Mouse (Mus musculus) MN1 (cell line): ENCODE data around the gene Kctd15.

Source experiments
- DNase-seq: peaks from one replicate; pipeline ENCODE4 v3.0.0-alpha.2; 2016; ENCODE audit warnings: low spot score

Gene Kctd15

DNA sequence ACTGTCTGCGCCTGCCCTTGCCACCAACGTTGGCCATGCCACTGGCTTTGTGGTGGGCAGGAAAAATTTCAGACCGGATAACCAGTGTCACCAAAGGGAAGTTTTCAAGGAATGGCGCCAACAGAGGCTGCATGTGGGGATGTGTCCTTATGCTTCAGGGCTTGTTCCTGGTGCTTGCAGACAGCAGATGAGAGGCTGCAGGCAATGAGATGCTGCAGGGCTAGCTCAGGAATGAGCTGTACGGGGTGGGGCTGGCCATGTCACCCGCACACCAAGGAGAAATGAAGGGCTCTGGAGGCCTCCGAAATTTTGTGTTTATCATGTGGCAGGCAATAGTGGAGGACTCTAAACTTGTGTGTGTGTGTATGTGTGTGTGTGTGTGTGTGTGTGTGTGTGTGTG, 6.6 kb upstream of the Kctd15 start:
- no peak for DNase-seq

DNA sequence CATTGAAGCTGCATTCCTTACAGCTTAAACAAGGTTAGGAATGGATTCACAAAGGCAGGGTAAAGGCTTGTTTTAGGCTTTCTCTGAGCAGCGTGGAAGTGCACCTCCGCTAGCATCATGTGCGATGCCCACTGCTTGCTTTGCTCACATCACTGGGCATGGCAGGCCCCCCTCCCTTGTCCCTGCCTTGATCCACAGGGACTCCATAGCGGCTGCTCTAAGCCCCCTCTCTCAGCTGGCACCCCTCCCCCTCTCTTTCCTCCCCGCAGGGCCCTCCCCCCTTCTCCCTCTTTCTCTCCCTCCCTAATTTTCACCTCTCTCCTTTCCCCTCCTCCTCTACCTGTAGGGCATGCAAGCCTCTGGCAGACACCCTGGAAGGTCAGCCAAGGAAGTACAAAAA, 5.7 kb upstream of the Kctd15 start:
- no peak for DNase-seq

DNA sequence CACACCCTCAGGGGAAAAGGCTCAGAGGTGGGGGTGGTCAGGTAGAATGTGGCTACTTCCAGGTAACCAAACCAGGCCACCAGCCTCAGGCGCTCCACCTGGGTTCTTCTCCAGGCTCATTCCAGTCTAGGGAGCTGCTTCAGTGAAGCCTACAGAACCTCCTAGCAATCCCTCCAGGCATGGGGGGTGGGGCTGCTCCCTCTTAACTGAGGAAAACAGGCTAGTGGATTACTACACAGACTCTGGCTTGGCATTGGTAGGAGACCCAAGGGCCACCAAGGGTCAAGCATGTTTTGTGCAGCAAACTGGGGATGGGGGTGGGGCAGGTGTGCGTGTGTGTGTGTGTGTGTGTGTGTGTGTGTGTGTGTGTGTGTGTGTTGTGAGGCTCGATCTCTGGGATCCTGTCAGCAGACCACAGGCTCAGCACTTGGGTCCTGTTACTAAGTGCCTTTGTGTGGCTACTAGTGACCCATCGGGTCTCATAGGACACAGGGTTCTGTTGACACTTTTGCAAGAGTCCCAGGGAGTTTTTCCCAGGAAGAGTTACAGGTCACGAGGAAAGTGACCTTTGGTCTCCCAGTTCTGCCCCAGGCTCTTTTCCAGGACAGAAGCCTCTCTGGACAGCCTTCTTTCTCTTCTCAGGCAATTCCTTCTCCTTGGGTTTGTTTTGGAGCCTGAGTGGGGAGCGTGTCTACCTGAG, 3.0 kb upstream of the Kctd15 start:
- no peak for DNase-seq

DNA sequence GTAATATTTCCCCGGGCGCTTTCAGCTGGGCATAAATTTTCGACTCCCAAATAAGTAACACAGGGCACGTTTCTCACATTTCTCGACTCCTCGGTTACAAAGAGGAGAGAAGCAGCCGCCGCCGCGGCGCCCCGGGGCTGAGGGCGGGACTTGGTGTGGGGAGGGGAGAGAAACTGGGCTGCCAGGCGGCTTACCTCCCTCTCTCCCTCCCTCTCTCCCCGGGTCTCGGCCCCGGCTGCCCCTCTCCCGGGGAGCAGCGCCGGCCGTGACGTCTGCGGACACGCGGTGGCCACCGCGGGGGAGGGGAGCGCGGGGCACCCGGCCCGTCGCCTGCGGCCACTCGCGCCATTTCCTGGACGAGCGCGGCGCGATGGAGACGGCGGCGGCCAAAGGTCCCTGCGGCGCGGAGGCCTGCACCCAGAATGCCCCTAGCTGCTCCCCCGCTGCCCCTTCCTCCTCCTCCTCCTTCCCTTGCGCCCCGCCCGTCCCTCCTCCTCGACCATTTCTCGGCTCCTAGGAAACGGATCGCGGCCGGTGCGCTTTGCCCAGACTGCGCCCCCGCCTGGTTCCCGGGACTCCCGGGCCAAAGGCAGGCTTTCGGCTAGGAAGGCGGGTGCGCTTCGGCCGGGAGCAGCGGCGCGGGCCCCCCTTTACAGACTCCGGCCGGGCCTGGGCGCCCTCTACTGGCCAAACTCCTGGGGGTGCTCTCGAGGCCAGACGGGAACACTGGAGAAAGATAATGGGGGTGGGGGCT, 1.3 kb downstream of the Kctd15 start:
- peak; percentile 93 for DNase-seq

DNA sequence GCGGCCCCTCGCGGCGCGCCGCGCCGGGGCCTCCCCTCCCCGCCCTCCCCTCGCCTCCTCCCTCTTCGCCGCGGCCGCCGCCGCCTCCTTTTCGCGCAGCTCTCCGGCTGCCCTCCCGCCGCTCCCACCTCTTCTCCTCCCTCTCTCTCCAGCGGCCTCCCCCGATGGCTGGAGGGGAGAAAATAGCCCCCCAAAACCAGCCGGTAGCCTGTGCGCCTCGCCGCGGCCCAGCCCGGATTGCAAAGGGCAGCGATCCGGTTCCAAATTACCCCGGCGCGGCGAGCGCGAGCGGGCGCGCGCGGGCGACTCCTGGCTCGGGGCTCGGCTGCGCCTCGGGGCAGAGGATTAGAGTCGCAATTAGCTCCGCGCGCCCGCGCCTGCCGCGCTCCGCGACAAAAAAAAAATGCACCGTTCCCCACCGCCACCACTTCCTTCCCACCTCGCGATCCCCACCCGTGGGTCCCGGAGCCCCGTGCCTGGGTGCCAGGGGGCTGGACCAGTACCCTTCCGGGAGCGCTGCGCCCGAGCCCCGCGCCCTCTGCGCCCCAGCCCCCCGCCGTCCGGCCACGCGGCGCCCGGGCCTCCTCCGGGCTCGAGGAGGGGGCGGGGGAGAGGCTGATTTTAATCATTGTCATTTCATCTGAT, 2.0 kb downstream of the Kctd15 start:
- peak; percentile 62 for DNase-seq

DNA sequence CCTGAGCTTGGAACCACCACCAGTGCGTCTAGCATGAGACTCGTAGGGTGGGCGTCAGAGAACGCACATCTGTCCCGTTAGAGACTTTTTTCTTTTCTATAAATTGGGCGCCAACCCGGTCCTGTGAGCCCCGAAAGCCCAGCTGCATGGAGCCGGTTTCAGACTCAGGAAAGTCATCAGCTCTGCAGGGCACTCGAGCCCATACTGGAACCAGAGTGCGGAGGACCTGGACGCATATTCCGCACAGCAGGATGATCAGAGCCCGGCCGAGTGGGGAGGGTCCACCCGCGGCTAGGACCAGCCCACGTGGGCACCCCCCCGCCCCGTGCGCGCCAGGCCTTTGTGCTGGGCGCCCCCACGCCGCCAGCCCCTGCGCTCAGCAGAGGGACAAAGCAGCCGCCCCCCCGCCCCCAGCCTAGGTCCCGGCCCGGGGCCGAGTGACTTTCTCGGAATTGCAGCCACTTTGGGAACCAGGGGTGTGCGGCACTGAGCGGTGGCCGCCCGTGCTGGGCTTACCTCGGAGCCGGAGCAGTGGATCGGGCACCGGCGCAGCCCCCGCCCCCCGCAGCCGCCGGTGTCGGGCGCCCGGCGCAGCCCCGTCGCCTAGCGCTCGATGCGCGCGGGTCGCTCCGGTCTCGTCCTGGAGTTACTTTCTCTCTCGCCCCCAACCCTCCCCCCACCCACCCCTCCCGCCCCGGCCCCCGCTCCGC, 2.6 kb downstream of the Kctd15 start:
- DNase-seq = peak; percentile 54

DNA sequence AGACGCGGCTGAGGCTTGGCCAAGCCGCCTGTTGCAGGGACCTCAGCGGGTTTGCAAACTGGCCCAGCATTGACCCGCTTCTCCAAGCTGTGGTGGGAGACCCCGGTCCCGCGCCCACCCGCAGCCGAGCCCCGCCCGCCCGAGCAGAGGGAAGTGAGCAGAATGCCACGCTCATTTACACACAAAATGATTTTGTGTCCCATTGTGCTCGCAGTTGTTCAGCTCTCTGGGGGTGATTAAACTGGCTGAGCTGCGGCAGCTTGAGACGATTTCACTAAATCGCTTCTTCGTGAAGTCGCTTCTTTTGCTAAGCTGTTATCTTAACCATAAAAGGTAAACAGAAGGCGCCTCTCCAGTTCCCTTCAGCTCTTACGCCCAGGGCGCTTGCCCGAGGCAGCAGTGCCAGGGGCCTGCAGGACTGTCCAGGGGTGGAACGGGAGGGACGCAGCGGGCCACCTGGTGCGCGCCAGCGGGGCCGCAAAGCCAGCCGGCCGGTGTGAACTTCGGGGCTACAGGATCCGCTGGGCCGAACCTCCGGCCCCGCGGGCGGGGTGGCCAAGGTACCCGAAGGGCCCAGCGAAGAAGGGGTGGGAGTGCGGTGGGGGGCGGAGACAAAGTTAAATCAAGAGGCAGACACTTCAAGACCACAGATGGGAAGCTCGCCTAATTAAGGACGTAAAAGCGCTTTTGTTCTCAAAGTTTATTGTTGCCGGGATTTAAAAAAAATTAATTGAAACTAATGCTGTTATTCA, 3.6 kb downstream of the Kctd15 start:
- peak; percentile 42 for DNase-seq

DNA sequence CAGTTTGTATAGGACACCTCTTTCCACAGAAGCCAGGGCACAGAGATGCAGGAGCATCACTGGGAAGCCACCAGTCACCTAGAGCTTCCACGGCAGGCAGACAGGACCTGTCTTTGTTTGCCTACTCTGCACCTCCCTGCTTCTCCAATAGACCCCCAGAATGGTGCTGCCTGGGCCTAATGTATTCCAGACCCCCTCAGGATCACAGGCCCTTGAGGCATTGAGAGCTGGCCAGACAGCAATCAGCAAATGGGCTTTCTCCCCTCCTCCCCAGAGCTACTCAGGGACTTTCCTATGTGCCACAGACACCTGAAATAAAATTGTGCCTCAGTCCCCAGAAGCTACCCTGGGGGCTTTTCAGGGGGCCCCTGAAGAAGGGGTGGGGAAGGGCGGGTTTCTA, 5.2 kb downstream of the Kctd15 start:
- DNase-seq = no peak

DNA sequence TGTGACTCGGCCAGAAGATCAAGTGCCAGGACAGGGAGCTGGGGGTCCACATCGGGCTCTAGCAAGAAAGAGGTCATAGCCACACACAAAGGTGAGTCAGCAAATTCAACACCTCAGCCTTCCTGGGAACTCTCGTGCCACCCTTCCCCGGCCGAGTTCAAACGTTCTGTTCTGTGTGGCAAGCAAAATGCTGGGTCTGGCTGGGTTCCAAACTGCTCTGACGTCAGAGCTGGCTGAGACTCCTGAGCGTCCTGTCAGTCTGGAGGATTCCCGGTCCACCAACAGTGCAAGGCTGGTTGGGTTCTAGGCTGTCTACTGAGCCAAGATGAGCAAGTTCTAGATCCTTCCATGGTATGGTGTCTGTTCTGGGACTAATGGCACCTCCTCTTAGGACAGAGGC, 9.5 kb downstream of the Kctd15 start:
- DNase-seq = peak; percentile 80

DNA sequence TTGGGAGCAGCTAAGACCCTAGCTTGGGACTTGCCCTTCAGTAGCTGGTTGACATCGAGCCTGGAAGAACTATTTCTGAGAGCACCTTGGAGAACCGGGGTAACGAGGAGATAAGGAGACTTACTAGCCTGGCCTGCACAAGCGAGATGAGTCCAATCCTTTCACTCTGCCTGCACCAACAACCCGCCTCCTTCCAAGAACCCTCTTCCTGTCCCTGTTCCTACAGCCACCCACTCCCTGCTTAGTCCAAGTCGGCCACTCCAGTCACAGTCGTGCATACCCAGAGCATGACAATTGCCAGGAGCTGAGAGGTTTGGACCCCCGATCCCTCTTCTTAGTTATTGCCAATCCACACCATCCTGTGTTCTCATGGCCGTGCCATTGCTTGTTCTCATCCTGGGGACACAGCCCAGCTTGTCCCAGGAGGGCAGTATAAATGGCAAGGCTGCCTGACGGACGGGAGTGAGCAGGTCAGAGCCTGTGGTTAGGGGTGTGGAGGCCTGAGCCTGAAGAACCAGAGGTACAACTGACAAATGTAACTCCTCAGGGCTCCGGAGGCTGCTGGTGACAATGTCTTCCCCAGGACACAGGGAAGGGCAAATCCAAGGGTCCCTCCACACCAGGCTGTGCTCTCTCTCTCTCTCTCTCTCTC, 10.3 kb downstream of the Kctd15 start:
- DNase-seq = no peak

DNA sequence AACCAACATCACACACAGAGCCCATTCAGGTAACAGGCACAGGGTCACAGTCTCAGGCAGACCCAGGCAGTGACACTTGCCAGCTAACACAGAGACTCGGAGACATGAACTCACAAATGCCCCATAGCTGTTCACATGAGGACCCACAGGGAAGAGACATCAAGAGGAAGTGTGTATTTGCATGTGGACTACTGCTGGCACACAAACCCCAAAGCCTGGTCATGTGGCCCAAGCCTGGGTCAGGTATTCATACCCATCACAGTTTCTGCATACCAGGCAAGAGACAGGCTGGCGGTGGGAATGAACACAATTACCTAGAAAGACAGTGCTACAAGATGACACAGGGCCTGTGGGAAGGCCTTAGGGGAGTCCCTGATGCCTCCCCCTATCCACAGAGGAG, 10.9 kb downstream of the Kctd15 start:
- DNase-seq = no peak

DNA sequence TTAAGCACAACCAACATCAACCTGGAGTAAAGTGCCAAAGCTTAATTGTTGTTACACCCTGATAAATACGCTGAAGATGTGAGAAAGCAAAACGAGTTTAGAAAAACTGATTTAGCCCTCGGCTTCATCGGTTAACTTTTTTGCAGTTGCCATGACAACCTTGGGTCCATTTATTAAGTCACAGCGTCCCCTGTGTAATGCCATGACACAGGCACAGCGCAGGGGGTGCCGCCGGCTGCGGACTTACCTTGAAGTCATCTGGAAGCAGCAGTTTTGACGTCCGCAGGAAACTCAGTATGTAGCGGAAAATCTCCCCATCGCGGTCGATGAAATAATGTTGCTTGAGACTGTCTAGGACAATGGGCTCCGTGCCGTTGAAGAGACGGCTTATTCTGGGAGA, 11.9 kb downstream of the Kctd15 start:
- DNase-seq = no peak

DNA sequence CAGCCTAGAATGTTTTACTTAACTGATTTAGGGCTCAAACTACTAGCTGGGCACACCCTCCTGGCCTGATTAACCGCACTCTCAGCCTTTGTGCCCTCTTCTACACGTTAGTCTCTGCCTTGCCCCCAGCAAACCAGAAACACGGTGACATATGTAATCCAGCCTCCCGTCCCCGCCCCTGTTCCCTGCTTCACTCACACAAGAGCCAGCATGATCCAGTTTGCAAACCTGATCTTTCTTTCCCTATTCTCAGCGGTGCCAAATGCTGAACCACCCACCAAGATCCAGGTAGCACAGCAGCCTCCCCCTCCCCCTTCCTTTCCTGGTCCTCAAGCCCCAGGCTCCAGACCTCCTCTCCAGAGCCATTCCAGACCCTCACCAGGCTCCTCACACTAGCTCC, 13.2 kb downstream of the Kctd15 start:
- no peak for DNase-seq

DNA sequence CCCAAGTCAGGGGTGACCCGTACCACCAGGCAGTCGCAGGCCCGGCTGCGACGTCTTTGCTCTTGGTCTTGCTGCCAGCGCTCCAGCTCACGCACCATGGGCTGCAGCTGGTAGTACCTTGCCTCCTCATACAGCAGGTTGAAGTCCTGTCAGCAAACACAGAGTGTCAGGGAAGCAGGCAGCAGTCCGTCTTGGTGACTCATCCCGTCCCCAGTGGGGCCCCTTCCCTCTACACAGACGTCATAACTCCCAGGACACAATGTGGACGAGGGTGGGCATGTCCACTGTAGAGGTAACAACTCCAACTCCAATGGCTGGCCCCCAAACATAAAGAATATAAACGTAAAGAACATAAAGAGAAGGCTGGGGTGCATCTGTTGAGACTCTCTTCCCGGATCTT, 14.6 kb downstream of the Kctd15 start:
- DNase-seq = no peak

DNA sequence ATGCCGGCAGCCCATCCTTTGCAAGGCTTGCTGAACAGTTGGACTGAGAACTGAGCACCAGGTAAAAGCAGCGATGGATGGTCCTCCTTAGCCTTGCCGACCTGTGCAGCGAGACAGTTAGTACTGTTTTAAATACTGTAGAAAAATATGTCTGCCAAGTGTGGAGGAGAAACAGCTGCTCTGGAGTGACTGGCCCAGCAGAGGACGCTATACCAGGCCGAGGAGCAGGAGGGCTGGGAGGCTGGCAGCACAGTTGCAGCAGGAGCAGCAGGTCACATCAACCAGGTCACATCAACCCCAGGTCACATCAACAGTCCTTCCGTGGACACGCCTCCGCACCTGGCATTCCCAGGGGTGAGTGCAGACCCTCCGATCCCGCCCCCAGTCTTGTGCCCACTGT, 16.7 kb downstream of the Kctd15 start:
- no peak for DNase-seq

DNA sequence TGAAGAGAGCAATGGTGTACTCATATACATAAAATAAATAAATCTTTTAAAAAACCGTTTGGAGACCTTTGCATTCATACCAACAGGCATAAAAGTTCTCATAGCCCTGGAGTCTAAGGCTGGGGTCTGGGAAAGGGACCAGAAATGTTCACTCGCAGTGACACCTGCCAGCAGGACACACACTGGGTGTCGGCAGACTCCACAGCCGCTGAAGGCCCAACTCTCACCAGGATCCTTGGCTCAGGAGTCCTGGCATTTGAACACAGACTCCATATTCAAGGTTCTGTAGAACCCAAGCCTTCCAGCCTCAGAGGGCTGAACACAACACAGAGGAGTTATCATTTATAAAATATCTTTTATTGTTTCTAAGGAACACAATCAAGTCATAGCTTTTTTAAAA, 19.9 kb downstream of the Kctd15 start:
- no peak for DNase-seq

DNA sequence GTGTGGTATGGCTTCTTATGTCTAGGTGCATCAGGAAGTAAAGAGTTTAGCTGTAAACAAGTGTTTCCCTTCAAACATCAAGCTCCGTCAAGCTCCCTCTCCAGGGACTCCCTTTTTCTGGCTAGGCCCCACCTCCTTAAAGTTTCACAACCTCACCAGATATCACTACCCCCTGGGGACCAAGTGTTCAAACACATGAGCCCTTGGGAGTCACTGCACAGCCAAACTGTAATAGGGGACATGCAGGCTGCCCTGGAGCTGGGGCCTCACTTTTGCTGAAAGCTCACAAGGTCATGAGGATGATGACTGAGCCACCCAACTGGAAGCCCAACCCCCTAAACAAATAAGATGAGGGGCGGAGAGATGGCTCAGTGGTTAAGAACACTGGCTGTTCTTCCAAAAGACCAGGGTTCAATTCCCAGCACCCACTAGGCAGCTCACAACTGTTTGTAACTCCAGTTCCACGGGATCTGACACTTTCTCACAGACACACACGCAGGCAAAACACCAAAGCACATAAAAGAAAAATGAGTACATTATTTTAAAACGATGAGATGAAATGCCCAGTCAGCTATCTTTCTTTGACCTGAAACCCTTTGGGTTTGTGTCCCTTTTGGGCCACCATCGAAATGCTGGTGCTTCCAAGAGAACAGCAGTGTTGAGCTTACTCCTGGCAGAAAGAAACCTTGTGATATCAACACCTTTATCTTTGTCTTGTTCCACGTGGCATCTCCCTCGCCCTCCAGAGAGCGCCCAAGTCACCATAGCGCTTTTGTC, 23.4 kb downstream of the Kctd15 start:
- DNase-seq = no peak

DNA sequence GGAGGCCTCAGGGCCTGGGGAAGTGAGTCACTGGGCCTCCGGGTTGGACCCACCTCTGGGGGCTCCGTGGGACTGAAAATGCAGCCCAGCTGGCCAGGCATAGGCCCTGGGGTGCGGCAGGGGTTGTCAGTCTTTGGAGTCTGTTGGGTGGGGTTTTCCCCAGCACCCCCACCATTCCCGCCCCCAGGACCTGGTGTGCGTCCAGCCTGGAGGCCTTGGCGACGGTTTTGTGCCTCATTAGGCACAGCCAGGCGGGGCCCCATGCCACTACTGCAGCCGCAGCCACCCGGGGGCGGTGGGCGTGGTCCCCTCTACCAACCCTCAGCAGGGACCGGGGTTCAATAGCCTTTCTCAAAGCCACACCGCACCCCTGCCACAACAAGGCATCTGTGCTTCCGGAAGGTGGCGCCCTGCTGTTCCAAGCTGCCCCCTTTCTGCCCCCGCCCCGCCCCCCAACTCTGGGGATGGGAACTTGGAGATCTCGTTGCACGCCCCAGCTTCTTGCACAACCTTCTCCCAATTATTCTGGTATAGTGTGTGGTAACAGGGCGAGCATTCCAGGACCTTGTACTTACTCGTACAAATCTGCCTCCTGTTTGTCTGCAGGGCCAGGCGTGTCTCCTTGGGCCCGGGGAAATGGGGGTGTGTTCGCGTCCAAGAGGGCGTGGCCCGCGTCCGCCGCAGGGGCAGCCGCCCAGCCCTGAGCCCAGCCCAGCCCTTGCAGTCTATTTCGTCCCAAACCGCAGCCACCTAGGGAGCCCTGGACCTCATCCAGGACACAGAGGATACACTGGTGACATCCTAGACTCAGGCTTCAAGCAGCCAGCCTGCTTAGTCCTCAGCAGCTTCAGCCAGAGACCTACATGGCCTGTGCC, 26.1 kb downstream of the Kctd15 start:
- peak; percentile 78 for DNase-seq

DNA sequence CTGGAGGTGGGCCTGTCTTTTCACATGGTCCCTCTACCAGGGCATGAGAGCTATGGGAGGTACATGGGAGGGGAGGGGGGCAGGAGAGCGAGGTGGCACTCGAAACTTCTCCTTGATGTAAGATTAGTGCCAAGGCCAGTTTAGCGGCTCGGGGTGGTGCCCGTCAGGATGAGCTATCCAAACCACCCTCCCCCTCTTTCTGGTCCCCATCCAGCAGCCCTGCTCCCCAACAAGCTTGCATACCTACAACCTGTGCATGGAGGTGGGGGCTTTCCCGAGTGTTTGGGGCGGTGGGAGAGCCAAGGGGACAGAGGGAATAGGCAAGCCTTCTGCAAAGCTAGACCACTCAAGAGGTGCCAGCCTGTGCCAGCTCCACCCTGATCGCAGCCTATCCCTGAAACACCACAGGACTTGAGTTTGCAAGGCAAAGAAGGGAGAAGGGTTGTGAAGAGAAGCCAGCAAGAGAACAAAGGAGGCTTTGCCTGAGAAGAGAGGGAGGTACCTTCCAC, 26.8 kb downstream of the Kctd15 start:
- DNase-seq = peak; percentile 66
